Mouse (Mus musculus) monocyte, adult 5-6 weeks (primary cell): Measurements from ENCODE around the gene Zc3h4. TPM values are rescaled to one million over a fixed set of nuclear protein-coding genes. Genes with fewer than 3 reads are reported as not detected.

Experiments
- ATAC-seq: fragments of 153-309, 156-312 bp; replicated peaks from 2 replicates; pipeline ENCODE4 v1.8.0; 2017; ENCODE audit warnings: mild to moderate bottlenecking; ENCODE audit not compliant: low TSS enrichment, insufficient number of reproducible peaks, severe bottlenecking, poor library complexity, low FRiP score
- total RNA-seq: library from RNA; stranded (forward); fragments of 200-1000, 200-491, 200-594 nt; gene quantifications from 3 replicates; pipeline ENCODE4 v1.2.3, GENCODE M21; 2017

Zc3h4 gene
- total RNA-seq, 1 experiment from 2014 or later = 20.4 TPM

- ATAC-seq = no peak
These were observed 67.4 kb downstream of the Zc3h4 start for GRCm38 (mm10) chr7:16468115-16468514.

GRCm38 (mm10) chr7:16471549-16471948 is 70.8 kb downstream of the Zc3h4 start:
- no peak for ATAC-seq

GRCm38 (mm10) chr7:16472116-16472709 is 71.5 kb downstream of the Zc3h4 start:
- ATAC-seq = no peak

- no peak for ATAC-seq
These were observed 73.1 kb downstream of the Zc3h4 start for GRCm38 (mm10) chr7:16473847-16474246.

- no peak for ATAC-seq
These were observed 73.7 kb downstream of the Zc3h4 start for GRCm38 (mm10) chr7:16474445-16474844.

GRCm38 (mm10) chr7:16475321-16475720 is 74.6 kb downstream of the Zc3h4 start:
- no peak for ATAC-seq

- ATAC-seq = 0 out of 2 replicates have a peak, but pooled peaks have one; percentile 35
These were observed 75.3 kb downstream of the Zc3h4 start for GRCm38 (mm10) chr7:16475764-16476599.

GRCm38 (mm10) chr7:16476600-16476989 is 75.9 kb downstream of the Zc3h4 start:
- ATAC-seq = no peak

- 0 out of 2 replicates have a peak, but pooled peaks have one; percentile 9 for ATAC-seq
These were observed 76.9 kb downstream of the Zc3h4 start, which contains the start of gene Npas1 for GRCm38 (mm10) chr7:16477628-16478027. Gene Npas1, minus strand, starts transcription at chr7:16477728.

Other genes starting within 250 kb of the Zc3h4 start
- 3.0 to 15.5 TPM (median 6.4 TPM) in 3 replicates for gene Meis3, start 225.8 kb upstream of the Zc3h4 start, total RNA-seq
- 7.7 to 12.4 TPM (median 10.4 TPM) in 3 replicates for gene Dhx34, start 178.9 kb upstream of the Zc3h4 start, total RNA-seq
- gene C5ar2, start 156.8 kb upstream of the Zc3h4 start, total RNA-seq = 2.9 to 8.0 TPM (median 7.0 TPM) in 3 replicates
- gene C5ar1, start 141.4 kb upstream of the Zc3h4 start, total RNA-seq = 11.2 to 17.0 TPM (median 13.7 TPM) in 3 replicates
- gene Inafm1, start 127.3 kb upstream of the Zc3h4 start, total RNA-seq = 9.4 to 16.4 TPM (median 12.3 TPM) in 3 replicates
- gene Ccdc9, start 114.1 kb upstream of the Zc3h4 start, total RNA-seq = 231 to 284 TPM (median 256 TPM) in 3 replicates
- 26.4 to 30.9 TPM (median 30.1 TPM) in 3 replicates for gene Bbc3, start 92.5 kb upstream of the Zc3h4 start, total RNA-seq
- gene Sae1, start 13.1 kb upstream of the Zc3h4 start, total RNA-seq = 108 to 150 TPM (median 134 TPM) in 3 replicates
- gene Tmem160, start 51.9 kb downstream of the Zc3h4 start, total RNA-seq = 16.1 to 32.9 TPM (median 21.0 TPM) in 3 replicates
- gene Npas1, start 76.8 kb downstream of the Zc3h4 start, total RNA-seq = not detected in 3 replicates
- gene Arhgap35, start 214.1 kb downstream of the Zc3h4 start, total RNA-seq = 6.5 to 9.8 TPM (median 8.2 TPM) in 3 replicates